Mouse (Mus musculus): ENCODE data around the gene Ankrd31. TPM values are rescaled to one million over a fixed set of nuclear protein-coding genes. Genes with fewer than 3 reads are reported as not detected.
A peak's percentile ranks its signal among the peaks of the same experiment; 100 is the strongest.
"Not testable (repeated sequence)": the region's sequence is repeated elsewhere in the genome, so short reads cannot be mapped to it uniquely, and the experiment has no call there.

The Ankrd31 gene
- polyA plus RNA-seq, 1 experiment from 2014 or later, result 0.05 TPM

DNA sequence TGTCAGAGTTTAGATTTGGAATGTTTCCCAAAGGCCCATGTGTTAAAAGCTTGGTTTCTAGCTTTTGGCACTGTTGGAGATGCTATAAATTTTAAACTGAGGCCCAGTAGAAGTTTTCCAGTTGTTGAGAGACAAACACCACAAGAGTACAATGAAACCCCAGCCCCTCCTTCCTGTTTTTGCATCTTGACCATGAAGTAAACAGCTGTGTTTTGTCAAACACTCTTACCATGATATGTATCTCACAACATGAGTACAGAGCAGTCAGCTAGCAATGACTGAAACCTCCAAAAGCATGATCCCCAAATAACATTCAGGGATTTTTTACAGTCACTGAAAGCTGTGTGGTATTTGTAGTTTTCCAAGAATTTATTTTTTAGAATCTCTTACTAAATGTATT, 126.0 kb downstream of the Ankrd31 start:
- no peak overlapping the region for H3K4me2 ChIP-seq (replicated peaks)
- no peak for ATAC-seq (ENCODE audit: low FRiP score, low read depth)
- no peak overlapping the region for H3K9ac ChIP-seq (replicated peaks)
- no peaks in the 10 kb centered on the region; the same call in 1 of the 2 replicates for H3K4me1 ChIP-seq
- H3K27me3 ChIP-seq, result no peaks in the 10 kb centered on the region
- H3K9me3 ChIP-seq, result no peaks in the 10 kb centered on the region
- H3K27ac ChIP-seq (replicated peaks), result no peak overlapping the region
- no peak overlapping the region for H3K4me3 ChIP-seq
- no peaks in the 10 kb centered on the region for H3K36me3 ChIP-seq

- 48% methylated on average over 12 of the region's 12 CpGs for WGBS
Observed at GRCm38 (mm10) chr13:96878220-96879057, 130.4 kb downstream of the Ankrd31 start.

DNA sequence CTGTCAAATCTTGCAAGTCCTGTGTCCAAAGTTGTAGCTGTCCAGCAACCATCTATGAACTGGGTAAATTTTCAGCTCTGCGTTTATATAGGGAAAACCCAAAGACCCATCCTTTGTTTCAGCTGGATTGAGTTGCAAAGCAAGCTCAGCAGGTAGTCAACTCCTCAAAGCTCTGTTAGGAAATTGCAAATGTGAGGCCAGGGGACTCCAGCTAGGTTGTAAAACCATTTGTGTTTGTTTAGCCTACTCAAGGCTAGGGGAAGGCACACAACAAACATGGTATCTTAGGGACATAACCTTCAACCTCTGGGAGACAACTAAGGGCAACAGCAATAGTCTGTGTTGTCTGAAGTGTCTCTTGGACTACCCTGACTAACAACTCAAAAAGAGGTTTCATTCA, 136.5 kb downstream of the Ankrd31 start:
- H3K4me3 ChIP-seq, result no peak overlapping the region
- no peaks in the 10 kb centered on the region for H3K36me3 ChIP-seq
- H3K9ac ChIP-seq (replicated peaks), result no peak overlapping the region
- no peak overlapping the region for H3K4me2 ChIP-seq (replicated peaks)
- WGBS, result 32% methylated on average over 1 of the region's 1 CpGs
- no peaks in the 10 kb centered on the region for H3K9me3 ChIP-seq
- no peak overlapping the region for H3K27ac ChIP-seq (replicated peaks)
- no peaks in the 10 kb centered on the region for H3K27me3 ChIP-seq
- no peaks in the 10 kb centered on the region for H3K4me1 ChIP-seq
- no peak for ATAC-seq (ENCODE audit: low FRiP score, low read depth)

More at GRCm38 (mm10) chr13:96878220-96879057, 130.4 kb downstream of the Ankrd31 start:
- no peak overlapping the region for H3K4me3 ChIP-seq
- H3K9me3 ChIP-seq, result no peaks in the 10 kb centered on the region
- H3K27ac ChIP-seq (replicated peaks), result no peak overlapping the region
- ATAC-seq (ENCODE audit: low FRiP score, low read depth), result no peak
- H3K9ac ChIP-seq (replicated peaks), result no peak overlapping the region
- 0 out of 2 replicates have a peak overlapping the region, but pooled peaks have one; percentile 7 for H3K4me2 ChIP-seq (replicated peaks)
- no peaks in the 10 kb centered on the region for H3K36me3 ChIP-seq
- no peaks in the 10 kb centered on the region; the same call in 1 of the 2 replicates for H3K4me1 ChIP-seq
- H3K27me3 ChIP-seq, result no peaks in the 10 kb centered on the region

GRCm38 (mm10) chr13:96889985-96890384, 141.9 kb downstream of the Ankrd31 start:
- no peaks in the 10 kb centered on the region for H3K4me1 ChIP-seq
- no peak overlapping the region for H3K9ac ChIP-seq (replicated peaks)
- no peak overlapping the region for H3K4me2 ChIP-seq (replicated peaks)
- H3K4me3 ChIP-seq, result no peak overlapping the region
- H3K27me3 ChIP-seq, result no peaks in the 10 kb centered on the region
- H3K27ac ChIP-seq (replicated peaks), result no peak overlapping the region
- no peak for ATAC-seq (ENCODE audit: low FRiP score, low read depth)
- H3K9me3 ChIP-seq, result no peaks in the 10 kb centered on the region
- 39% methylated on average over 2 of the region's 2 CpGs for WGBS
- no peaks in the 10 kb centered on the region for H3K36me3 ChIP-seq

DNA sequence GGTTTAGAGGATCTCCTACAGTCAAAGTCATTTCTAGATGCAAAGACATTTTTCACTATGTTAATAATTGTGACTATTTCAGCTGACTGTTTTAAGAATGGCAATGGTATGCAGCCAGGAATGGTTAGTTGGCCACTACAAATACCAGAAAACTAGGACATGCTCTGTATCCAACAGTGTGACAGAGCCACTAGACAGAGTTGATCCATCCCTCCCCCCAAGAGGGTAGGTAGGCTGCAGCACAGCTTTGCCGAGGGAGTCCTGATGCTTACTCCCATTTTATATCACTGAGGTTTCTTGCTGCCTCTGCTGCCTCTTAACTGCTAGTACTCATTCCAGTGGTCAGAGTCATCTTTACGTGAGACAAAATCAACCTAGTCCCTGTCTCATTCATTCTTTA, 147.1 kb downstream of the Ankrd31 start:
- Histone ChIP-seq H3K9me3 (no peaks in the 10 kb centered on the region), H3K27ac (replicated peaks) (no peak overlapping the region), H3K36me3 (no peaks in the 10 kb centered on the region), H3K4me1 (no peaks in the 10 kb centered on the region), H3K27me3 (no peaks in the 10 kb centered on the region), H3K4me3 (no peak overlapping the region), H3K9ac (replicated peaks) (no peak overlapping the region), H3K4me2 (replicated peaks) (no peak overlapping the region)
- WGBS, result 93% methylated on average over 2 of the region's 2 CpGs
- ATAC-seq (ENCODE audit: low FRiP score, low read depth), result no peak

- no peaks in the 10 kb centered on the region for H3K27me3 ChIP-seq
- WGBS, result 73% methylated on average over 3 of the region's 3 CpGs
- H3K4me3 ChIP-seq, result no peak overlapping the region
- no peak overlapping the region for H3K4me2 ChIP-seq (replicated peaks)
- no peaks in the 10 kb centered on the region for H3K9me3 ChIP-seq
- H3K36me3 ChIP-seq, result no peaks in the 10 kb centered on the region
- H3K9ac ChIP-seq (replicated peaks), result no peak overlapping the region
- no peak for ATAC-seq (ENCODE audit: low FRiP score, low read depth)
- H3K4me1 ChIP-seq, result no peaks in the 10 kb centered on the region
- no peak overlapping the region for H3K27ac ChIP-seq (replicated peaks)
Observed at GRCm38 (mm10) chr13:96906717-96907116, 158.6 kb downstream of the Ankrd31 start.

- Histone ChIP-seq H3K27ac (replicated peaks) (no peak overlapping the region), H3K27me3 (no peaks in the 10 kb centered on the region), H3K9ac (replicated peaks) (no peak overlapping the region), H3K9me3 (no peaks in the 10 kb centered on the region), H3K4me3 (no peak overlapping the region), H3K4me1 (no peaks in the 10 kb centered on the region), H3K4me2 (replicated peaks) (no peak overlapping the region), H3K36me3 (no peaks in the 10 kb centered on the region)
- no peak for ATAC-seq (ENCODE audit: low FRiP score, low read depth)
- WGBS, result 84% methylated on average over 3 of the region's 3 CpGs
Observed at GRCm38 (mm10) chr13:96911202-96911601, 163.1 kb downstream of the Ankrd31 start.

DNA sequence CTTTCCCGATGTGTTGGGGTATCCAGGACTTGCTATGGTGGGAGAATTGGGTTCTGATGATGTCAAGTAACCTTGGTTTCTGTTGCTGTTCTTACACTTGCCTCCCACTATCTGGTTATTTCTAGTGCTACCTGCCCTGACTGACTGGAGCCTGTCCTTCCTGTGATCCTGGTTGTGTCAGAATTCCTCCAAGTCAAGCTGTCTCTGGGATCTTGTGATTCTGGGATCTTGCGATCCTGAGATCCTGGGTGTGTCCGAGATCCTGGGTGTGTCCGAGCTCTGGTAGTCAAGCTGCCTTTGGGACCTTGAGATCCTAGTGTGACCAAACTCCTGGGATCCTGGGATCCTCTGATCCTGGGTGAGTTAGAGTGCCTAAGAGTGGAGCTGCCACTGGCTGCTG, 175.1 kb downstream of the Ankrd31 start:
- H3K4me2 ChIP-seq (replicated peaks); H3K9me3 ChIP-seq; ATAC-seq (ENCODE audit: low FRiP score, low read depth); H3K36me3 ChIP-seq; H3K4me3 ChIP-seq; H3K9ac ChIP-seq (replicated peaks); H3K27ac ChIP-seq (replicated peaks): not testable (repeated sequence)
- H3K27me3 ChIP-seq, result peaks cover 45% of the 10 kb centered on the region
- 94% methylated on average over 4 of the region's 4 CpGs for WGBS
- peaks cover 11% of the 10 kb centered on the region; the same call in 1 of the 2 replicates for H3K4me1 ChIP-seq

DNA sequence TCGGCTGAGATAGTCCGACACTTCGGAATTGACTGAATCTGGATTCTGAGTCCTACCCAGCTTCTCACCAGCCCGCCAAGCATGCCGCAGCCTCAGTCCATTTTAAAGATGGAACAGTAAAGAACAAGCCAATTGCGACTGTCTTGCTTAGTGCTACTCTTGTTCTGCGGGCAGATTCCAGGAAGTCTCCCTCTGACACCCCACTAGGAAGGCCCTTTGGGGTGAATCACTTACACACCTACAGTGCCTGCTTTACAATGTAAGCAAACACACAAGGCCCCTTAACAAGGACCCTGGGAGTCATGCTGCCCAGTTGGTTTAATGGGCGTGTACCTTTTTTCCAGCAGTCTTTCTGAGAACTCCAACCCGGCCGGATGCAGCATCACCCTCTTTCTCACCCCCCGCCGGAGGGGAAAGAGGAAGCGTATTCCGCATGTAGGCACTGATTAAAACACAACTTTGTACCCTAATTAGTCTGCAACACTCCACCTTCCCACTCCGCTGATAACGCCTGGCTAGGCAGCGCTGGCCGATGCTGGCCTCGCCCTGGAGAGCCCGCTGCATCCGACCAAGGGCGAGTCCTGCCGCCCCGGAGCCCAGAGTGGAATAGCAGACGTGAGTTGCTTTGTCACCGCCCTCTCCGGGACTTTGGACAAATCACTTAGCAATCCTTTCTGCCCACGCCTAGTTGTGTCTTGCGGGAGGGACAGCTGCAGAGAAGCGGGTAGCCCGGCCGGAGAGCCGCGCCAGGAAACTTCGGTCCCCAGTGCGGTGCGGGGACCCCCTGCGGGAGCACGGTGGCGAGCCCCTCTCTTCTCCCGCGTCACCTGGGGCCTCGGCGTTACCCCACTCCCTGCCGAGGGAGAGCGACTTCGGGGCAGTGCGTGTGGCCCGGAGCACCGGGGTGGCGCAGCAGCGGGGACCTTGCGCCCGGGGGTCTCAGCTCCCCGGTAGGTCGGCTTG, 176.2 kb downstream of the Ankrd31 start, which contains the start of gene Gcnt4:
TSS of gene Gcnt4 (plus strand) at position 691 of the 963 bp plus-strand sequence.
- Histone ChIP-seq H3K36me3 (no peaks in the 10 kb centered on the region), H3K27me3 (peaks cover 47% of the 10 kb centered on the region), H3K9ac (replicated peaks) (peak within 1 kb of the TSS; percentile 55), H3K4me3 (peak within 1 kb of the TSS; percentile 74), H3K27ac (replicated peaks) (no peak within 1 kb of the TSS), H3K4me1 (peaks cover 20% of the 10 kb centered on the region), H3K9me3 (no peaks in the 10 kb centered on the region), H3K4me2 (replicated peaks) (peak within 1 kb of the TSS; percentile 100)
- peak; percentile 79 for ATAC-seq (ENCODE audit: low FRiP score, low read depth)
- WGBS, result 11% methylated on average over 56 of the region's 56 CpGs

DNA sequence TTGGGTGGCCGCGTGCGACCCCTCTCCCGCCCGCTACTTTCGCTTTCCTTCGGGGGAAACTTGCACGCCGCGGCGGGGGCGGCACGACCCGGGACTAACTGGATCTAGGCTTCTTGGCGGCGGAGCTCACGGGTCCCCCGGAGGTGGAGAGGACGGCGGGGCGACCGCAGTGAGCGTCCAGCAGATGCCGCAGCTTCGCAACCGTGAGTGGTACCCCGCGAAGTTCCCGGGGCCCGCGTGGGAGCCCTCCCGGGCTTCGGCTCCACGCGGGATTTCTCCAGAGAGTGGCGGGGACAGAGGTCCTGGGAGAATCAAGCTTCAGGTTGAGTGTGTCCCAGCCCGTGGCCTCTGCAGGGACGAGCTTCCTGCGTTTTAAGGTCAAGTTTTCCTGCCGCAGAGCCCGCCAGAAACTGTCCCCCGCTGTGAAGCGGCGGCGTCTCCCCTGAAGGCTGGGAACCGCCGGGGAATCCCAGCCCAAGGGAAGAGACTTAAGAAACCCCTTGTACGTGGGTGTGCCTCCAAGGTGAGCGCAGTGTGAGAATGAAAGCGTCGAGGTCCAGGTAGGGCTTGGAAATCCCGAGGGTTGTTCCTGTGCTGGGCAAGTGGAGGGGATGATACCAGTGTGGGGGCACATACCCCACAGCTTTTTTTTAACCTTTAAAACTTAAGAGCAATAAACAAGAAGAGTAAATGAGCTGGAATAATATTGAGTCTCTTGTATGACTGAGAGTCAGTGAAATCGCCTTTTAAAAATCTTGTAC, 177.1 kb downstream of the Ankrd31 start:
- peak; percentile 62; the same call in 1 of the 2 replicates for ATAC-seq (ENCODE audit: low FRiP score, low read depth)
- no peak overlapping the region for H3K27ac ChIP-seq (replicated peaks)
- H3K36me3 ChIP-seq, result no peaks in the 10 kb centered on the region
- peak overlapping the region; percentile 74 for H3K4me3 ChIP-seq
- H3K4me1 ChIP-seq, result peaks cover 20% of the 10 kb centered on the region
- peak overlapping the region; percentile 100 for H3K4me2 ChIP-seq (replicated peaks)
- WGBS, result 1% methylated on average over 53 of the region's 53 CpGs
- H3K9me3 ChIP-seq, result no peaks in the 10 kb centered on the region
- peaks cover 47% of the 10 kb centered on the region for H3K27me3 ChIP-seq
- peak overlapping the region; percentile 55 for H3K9ac ChIP-seq (replicated peaks)

- 44% methylated on average over 10 of the region's 10 CpGs for WGBS
- Histone ChIP-seq H3K4me2 (replicated peaks) (no peak overlapping the region), H3K9ac (replicated peaks) (no peak overlapping the region), H3K4me3 (no peak overlapping the region), H3K9me3 (no peaks in the 10 kb centered on the region), H3K27ac (replicated peaks) (no peak overlapping the region), H3K27me3 (peaks cover 47% of the 10 kb centered on the region), H3K4me1 (peaks cover 20% of the 10 kb centered on the region), H3K36me3 (no peaks in the 10 kb centered on the region)
- no peak for ATAC-seq (ENCODE audit: low FRiP score, low read depth)
Observed at GRCm38 (mm10) chr13:96925991-96926725, 178.1 kb downstream of the Ankrd31 start.

All from midbrain, embryonic 12.5 days (tissue).